Mouse (Mus musculus) c-Kit-positive CD71-positive TER-119-positive erythroid progenitor cells, embryonic 14.5 days (primary cell): ENCODE data around the gene Twist1.

Source experiments
- DNase-seq: peaks from one replicate; pipeline ENCODE4 v3.0.0-alpha.2; 2013; ENCODE audit warnings: low spot score

Twist1 gene

GRCm38 (mm10) chr12:33957400-33958240 is at the start of gene Twist1:
Gene Twist1 (plus strand): TSS chr12:33957671.
- DNase-seq: no peak

GRCm38 (mm10) chr12:33926751-33927150 is 30.7 kb upstream of the Twist1 start:
- DNase-seq: no peak

GRCm38 (mm10) chr12:33927334-33928098 is 30.0 kb upstream of the Twist1 start:
- DNase-seq: no peak

- no peak for DNase-seq
These were observed 28.9 kb upstream of the Twist1 start, which contains the start of gene Ferd3l for GRCm38 (mm10) chr12:33928331-33929192. Gene Ferd3l (plus strand): TSS chr12:33928425.

GRCm38 (mm10) chr12:33952843-33953242 is 4.6 kb upstream of the Twist1 start:
- DNase-seq: no peak

- DNase-seq: no peak
These were observed 2.4 kb upstream of the Twist1 start for GRCm38 (mm10) chr12:33954931-33955565.

GRCm38 (mm10) chr12:33955606-33956295 is 1.7 kb upstream of the Twist1 start:
- no peak for DNase-seq

- no peak for DNase-seq
These were observed 683 bp upstream of the Twist1 start for GRCm38 (mm10) chr12:33956576-33957399.

GRCm38 (mm10) chr12:33958241-33959194 is 1.0 kb downstream of the Twist1 start:
- DNase-seq: no peak

- DNase-seq: no peak
These were observed 1.7 kb downstream of the Twist1 start for GRCm38 (mm10) chr12:33959206-33959605.

- no peak for DNase-seq
These were observed 2.4 kb downstream of the Twist1 start for GRCm38 (mm10) chr12:33959846-33960245.

GRCm38 (mm10) chr12:33961013-33961412 is 3.5 kb downstream of the Twist1 start:
- no peak for DNase-seq

- DNase-seq: no peak
These were observed 4.8 kb downstream of the Twist1 start for GRCm38 (mm10) chr12:33962118-33962772.

GRCm38 (mm10) chr12:33962773-33963130 is 5.3 kb downstream of the Twist1 start:
- no peak for DNase-seq

- no peak for DNase-seq
These were observed 6.3 kb downstream of the Twist1 start for GRCm38 (mm10) chr12:33963671-33964369.

- DNase-seq: no peak
These were observed 7.0 kb downstream of the Twist1 start for GRCm38 (mm10) chr12:33964427-33964826.

- DNase-seq: no peak
These were observed 8.3 kb downstream of the Twist1 start for GRCm38 (mm10) chr12:33965661-33966360.
